8 mouse cellular contexts compared by ENCODE assay signal in the genomic region with DNA sequence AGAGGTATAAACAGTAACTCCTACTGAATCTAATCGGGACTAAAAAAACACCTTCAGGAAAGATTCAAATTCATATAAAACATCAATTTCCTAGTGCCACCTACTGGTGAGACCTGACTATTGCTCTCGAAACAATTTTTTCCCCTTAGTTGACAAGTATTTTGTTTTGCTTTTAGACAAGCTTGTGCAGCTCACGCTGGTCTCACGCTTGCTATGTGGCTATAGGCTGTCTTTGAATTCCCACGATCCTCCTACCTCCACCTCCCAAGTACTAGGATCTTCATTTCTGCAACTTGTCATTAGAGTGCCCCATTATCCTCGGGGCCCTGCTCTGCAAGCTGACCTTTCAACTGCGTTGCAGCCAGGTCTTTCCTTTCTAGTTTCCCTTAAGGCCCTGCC. TPM values are rescaled to one million over a fixed set of nuclear protein-coding genes. Genes with fewer than 3 reads are reported as not detected.
DNase-seq lines count a peak whose midpoint lies in the region; ATAC-seq and TF ChIP-seq lines count a peak whose summit lies in the region.

No protein-coding gene starts in this region.

- peak; percentile 46 for TF ChIP-seq POLR2A in embryonic fibroblast, embryonic 13.5 days (IDR thresholded peaks at IDR 0.05; ENCODE audit: low read depth, low read length)

- peak overlapping the region; percentile 48 for H3K9ac ChIP-seq in kidney, embryonic 15.5 days
- peak overlapping the region; percentile 47 for H3K9ac ChIP-seq in hindbrain, embryonic 15.5 days

- no peak for TF ChIP-seq CTCF in embryonic fibroblast, embryonic 13.5 days (IDR thresholded peaks at IDR 0.05; ENCODE audit: borderline replicate concordance, insufficient read depth, low read length)

- DNase-seq in kidney, adult 8-10 months, result no peak
- DNase-seq in Muller cell, postnatal 12 days (ENCODE audit: inconsistent ontology term), result peak; percentile 82
- peak; percentile 51 for DNase-seq in liver
- DNase-seq in spleen, postnatal 36 days (ENCODE audit: low spot score in 2 of 2), result no peak

- no peaks in the 10 kb centered on the region for H3K36me3 ChIP-seq in kidney, embryonic 15.5 days
- H3K36me3 ChIP-seq in hindbrain, embryonic 15.5 days, result no peaks in the 10 kb centered on the region

- peaks cover 23% of the 10 kb centered on the region for H3K4me1 ChIP-seq in kidney, embryonic 15.5 days
- H3K4me1 ChIP-seq in embryonic fibroblast, embryonic 13.5 days (ENCODE audit: control insufficient read depth, insufficient read depth, low read length), result no peaks in the 10 kb centered on the region; the same call in 1 of the 2 replicates
- peaks cover 21% of the 10 kb centered on the region for H3K4me1 ChIP-seq in hindbrain, embryonic 15.5 days (replicated peaks)

- no peaks in the 10 kb centered on the region for H3K27me3 ChIP-seq in kidney, embryonic 15.5 days
- H3K27me3 ChIP-seq in hindbrain, embryonic 15.5 days, result no peaks in the 10 kb centered on the region

- WGBS in kidney, embryonic 15.5 days, result 0% methylated on average over 7 of the region's 7 CpGs
- WGBS in hindbrain, embryonic 15.5 days, result 0% methylated on average over 7 of the region's 7 CpGs

- peak; percentile 63 for ATAC-seq in kidney, embryonic 15.5 days (replicated peaks; ENCODE audit: low FRiP score)
- ATAC-seq in hindbrain, embryonic 15.5 days (ENCODE audit: low FRiP score, low read depth), result peak; percentile 63
- ATAC-seq in monocyte, adult 5-6 weeks (replicated peaks; ENCODE audit: insufficient number of reproducible peaks, low FRiP score, low TSS enrichment, poor library complexity, severe bottlenecking), result peak; percentile 36; the same call in 1 of the 2 replicates

- peak overlapping the region; percentile 97 for H3K27ac ChIP-seq in kidney, embryonic 15.5 days
- peak overlapping the region; percentile 42 for H3K27ac ChIP-seq in embryonic fibroblast, embryonic 13.5 days (ENCODE audit: insufficient read depth, low read length)
- H3K27ac ChIP-seq in hindbrain, embryonic 15.5 days (replicated peaks), result peak overlapping the region; percentile 92

- peak overlapping the region; percentile 88 for H3K4me3 ChIP-seq in kidney, embryonic 15.5 days (replicated peaks)
- peak overlapping the region; percentile 70 for H3K4me3 ChIP-seq in embryonic fibroblast, embryonic 13.5 days (ENCODE audit: insufficient read depth, low read length)
- H3K4me3 ChIP-seq in hindbrain, embryonic 15.5 days, result peak overlapping the region; percentile 73

- no peaks in the 10 kb centered on the region for H3K9me3 ChIP-seq in kidney, embryonic 15.5 days (replicated peaks)
- no peaks in the 10 kb centered on the region for H3K9me3 ChIP-seq in hindbrain, embryonic 15.5 days

- H3K4me2 ChIP-seq in kidney, embryonic 15.5 days, result peak overlapping the region; percentile 77
- peak overlapping the region; percentile 83 for H3K4me2 ChIP-seq in hindbrain, embryonic 15.5 days

RNA-seq across cellular contexts. Expression of a gene that starts 0.5 kb away (rescaled TPM):
- polyA plus RNA-seq in kidney, embryonic 15.5 days (2015; fragmentation: Nextera tagmentation; extraction: Ambion mirVana), result 32.3 and 32.6 TPM in 2 replicates
- 26.8 and 27.2 TPM in 2 replicates for polyA plus RNA-seq in embryonic fibroblast, embryonic 13.5 days (2011; ENCODE audit: insufficient read length, low read depth, missing spikeins)
- 34.1 and 38.9 TPM in 2 replicates for polyA plus RNA-seq in hindbrain, embryonic 15.5 days (2015; fragmentation: Nextera tagmentation; extraction: Ambion mirVana)
- total RNA-seq in monocyte, adult 5-6 weeks (2017), result 46.5 to 73.2 TPM (median 54.2 TPM) in 3 replicates

RNA-seq across cellular contexts. Expression of a gene that starts 45.4 kb away (rescaled TPM):
- polyA plus RNA-seq in kidney, embryonic 15.5 days (2015; fragmentation: Nextera tagmentation; extraction: Ambion mirVana), result 5.1 and 6.2 TPM in 2 replicates
- 0.50 and 1.7 TPM in 2 replicates for polyA plus RNA-seq in embryonic fibroblast, embryonic 13.5 days (2011; ENCODE audit: insufficient read length, low read depth, missing spikeins)
- polyA plus RNA-seq in hindbrain, embryonic 15.5 days (2015; fragmentation: Nextera tagmentation; extraction: Ambion mirVana), result 2.5 TPM in 2 replicates
- not detected in 3 replicates for total RNA-seq in monocyte, adult 5-6 weeks (2017)

Comparison
In these comparisons a context has a peak if more than half of its experiments do, and no peak if none do; other contexts are left out.
1. H3K27ac ChIP-seq: peak in every context shown above with its lines; median percentile 97 in kidney, embryonic 15.5 days; 92 in hindbrain, embryonic 15.5 days; 42 in embryonic fibroblast, embryonic 13.5 days.
2. DNase-seq: peak in Muller cell, postnatal 12 days (single experiment) and liver (single experiment); none in kidney, adult 8-10 months (0 of 2) and spleen, postnatal 36 days (0 of 2).
3. Peak in every context shown above with its lines, with median percentiles within 50 percentile points of each other: ATAC-seq and H3K4me3 ChIP-seq.